23 mouse cellular contexts compared by ENCODE assay signal in the genomic region with DNA sequence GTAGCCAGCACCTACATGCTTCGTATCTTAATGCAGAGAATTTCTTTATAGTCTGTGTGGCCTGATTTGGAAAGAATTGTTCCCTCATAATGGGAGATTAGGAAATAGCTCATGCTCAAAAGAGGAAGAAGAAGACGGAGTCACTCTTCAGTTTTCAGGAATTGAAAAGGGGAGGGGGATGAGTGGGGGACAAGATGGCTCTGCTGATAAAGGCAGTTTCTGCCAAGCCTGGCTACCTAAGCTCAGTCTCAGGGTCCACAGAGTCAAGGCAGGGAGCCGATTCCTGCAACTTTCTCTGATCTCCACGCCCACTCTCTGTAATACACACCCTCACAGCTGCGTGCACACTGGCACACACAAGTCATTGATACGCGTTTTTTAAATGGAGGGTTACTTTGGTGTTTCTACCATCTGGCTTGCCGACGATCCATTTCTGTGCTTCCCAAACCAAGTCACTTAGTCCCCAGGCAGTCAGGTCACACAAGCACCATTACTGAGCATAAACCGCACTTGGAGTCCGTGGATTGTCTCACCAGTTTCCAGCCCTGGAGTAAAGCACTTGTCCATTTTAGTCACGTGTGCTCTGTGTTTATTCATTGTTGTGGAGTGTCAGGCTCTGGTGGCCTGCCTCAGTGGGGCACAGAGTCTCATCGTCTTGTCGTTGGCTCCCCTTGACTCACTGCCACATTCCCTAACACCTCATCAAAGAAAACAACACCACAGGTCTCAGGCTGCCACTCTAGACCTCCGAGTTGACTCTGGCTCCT.
DNase-seq lines count a peak whose midpoint lies in the region; ATAC-seq and TF ChIP-seq lines count a peak whose summit lies in the region.
"Had no signal": no experiment of that assay in that cellular context is flagged by ENCODE, and none has a peak within 500 bp of the region (broad histone marks: within the 10 kb centered on the region; RNA-seq: fewer than 3 reads in every experiment).

No protein-coding gene starts in this region.

- TF ChIP-seq EP300 in liver, embryonic 14.5 days (IDR thresholded peaks at IDR 0.05; ENCODE audit: low read depth): no peak

- DNase-seq in thymus, adult 2 months: no peak
- DNase-seq in thymus, postnatal 14 days: no peak
- no peak for DNase-seq in liver, embryonic 14.5 days (ENCODE audit: low read depth in 3 of 3, low spot score in 3 of 3)
- no peak for DNase-seq in layer of hippocampus, postnatal 25 days (ENCODE audit: extremely low spot score in 1 of 2, low spot score in 1 of 2)
- no peak for DNase-seq in ovary, postnatal 14 days (ENCODE audit: low spot score)
- DNase-seq in gastrocnemius, adult 8-10 months (ENCODE audit: low spot score in 2 of 2): no peak
- DNase-seq: cerebellum, adult 11-12 months; cerebellum, postnatal 36 days; gastrocnemius, adult 2 months; heart, postnatal 4 days; kidney, adult 18-20 months; kidney, postnatal 10 days; right cerebral cortex, adult 18-20 months had no signal

- no peak for TF ChIP-seq POLR2A in thymus, adult 2 months (IDR thresholded peaks at IDR 0.05; ENCODE audit: control insufficient read depth, extremely low read depth, insufficient read depth, low read length, poor library complexity)
- TF ChIP-seq POLR2A in bone marrow macrophage, adult 2 months (IDR thresholded peaks at IDR 0.05; ENCODE audit: borderline replicate concordance, low read depth, low read length): no peak

- no peak overlapping the region for H3K9ac ChIP-seq in liver, embryonic 14.5 days (replicated peaks)
- H3K9ac ChIP-seq: embryonic facial prominence, embryonic 12.5 days; heart, embryonic 12.5 days; limb, embryonic 12.5 days; midbrain, embryonic 13.5 days had no signal

- no peak for ATAC-seq in liver, embryonic 14.5 days (ENCODE audit: insufficient read depth)
- peak; percentile 69 for ATAC-seq in megakaryocyte-erythroid progenitor cell, adult 5-6 weeks (replicated peaks; ENCODE audit: low FRiP score, low TSS enrichment, poor library complexity, severe bottlenecking)
- ATAC-seq: forebrain, embryonic 16.5 days; lung, postnatal 0 days; midbrain, embryonic 13.5 days had no signal

- peak overlapping the region; percentile 43 for H3K4me2 ChIP-seq in liver, embryonic 14.5 days (ENCODE audit: low read depth)
- H3K4me2 ChIP-seq: embryonic facial prominence, embryonic 12.5 days; heart, embryonic 12.5 days; limb, embryonic 12.5 days; midbrain, embryonic 13.5 days had no signal

- 32% methylated on average over 15 of the region's 15 CpGs for WGBS in thymus, adult 2 months
- WGBS in liver, embryonic 14.5 days (ENCODE audit: insufficient replicate concordance): 21% methylated on average over 15 of the region's 15 CpGs

- H3K9me3 ChIP-seq in liver, embryonic 14.5 days (ENCODE audit: control insufficient read depth, low read length): no peaks in the 10 kb centered on the region
- H3K9me3 ChIP-seq: embryonic facial prominence, embryonic 12.5 days; heart, embryonic 12.5 days; limb, embryonic 12.5 days; midbrain, embryonic 13.5 days had no signal

- TF ChIP-seq CTCF in thymus, adult 2 months (IDR thresholded peaks at IDR 0.05; ENCODE audit: borderline replicate concordance, control insufficient read depth, extremely low read depth, insufficient read depth, low read length, poor library complexity): no peak
- no peak for TF ChIP-seq CTCF in bone marrow macrophage, adult 2 months (IDR thresholded peaks at IDR 0.05; ENCODE audit: low read depth, low read length)
- no peak for TF ChIP-seq CTCF in liver, embryonic 14.5 days (IDR thresholded peaks at IDR 0.05; ENCODE audit: low read depth)

- H3K27me3 ChIP-seq in thymus, adult 2 months (ENCODE audit: control insufficient read depth, insufficient read depth, low read length): no peaks in the 10 kb centered on the region; the same call in 1 of the 2 replicates
- no peaks in the 10 kb centered on the region for H3K27me3 ChIP-seq in liver, embryonic 14.5 days (ENCODE audit: control insufficient read depth, insufficient read depth, low read length)
- H3K27me3 ChIP-seq: embryonic facial prominence, embryonic 12.5 days; heart, embryonic 12.5 days; limb, embryonic 12.5 days; midbrain, embryonic 13.5 days had no signal

- peak overlapping the region; percentile 75 for H3K27ac ChIP-seq in thymus, adult 2 months (ENCODE audit: control insufficient read depth, insufficient read depth, low read length)
- no peak overlapping the region for H3K27ac ChIP-seq in bone marrow macrophage, adult 2 months (ENCODE audit: insufficient read depth, low read depth, low read length)
- no peak overlapping the region for H3K27ac ChIP-seq in liver, embryonic 14.5 days
- H3K27ac ChIP-seq: embryonic facial prominence, embryonic 12.5 days; gastrocnemius, adult 2 months; left cerebral cortex, adult 2 months; limb, embryonic 12.5 days; midbrain, embryonic 13.5 days had no signal

- H3K4me3 ChIP-seq in thymus, adult 2 months (ENCODE audit: control insufficient read depth, insufficient read depth, low read length): no peak overlapping the region
- H3K4me3 ChIP-seq in bone marrow macrophage, adult 2 months (ENCODE audit: insufficient read depth, low read length): peak overlapping the region; percentile 26
- H3K4me3 ChIP-seq in liver, embryonic 14.5 days (ENCODE audit: insufficient read depth in 1 of 2, low read depth in 2 of 2, low read length in 2 of 2): no peak overlapping the region
- H3K4me3 ChIP-seq: embryonic facial prominence, embryonic 12.5 days; gastrocnemius, adult 2 months; heart, embryonic 12.5 days; left cerebral cortex, adult 2 months; limb, embryonic 12.5 days; midbrain, embryonic 13.5 days; myocyte had no signal

- H3K4me1 ChIP-seq in thymus, adult 2 months (replicated peaks; ENCODE audit: control insufficient read depth, insufficient read depth, low read length): peaks cover 45% of the 10 kb centered on the region
- peaks cover 13% of the 10 kb centered on the region for H3K4me1 ChIP-seq in bone marrow macrophage, adult 2 months (ENCODE audit: control insufficient read depth, insufficient read depth, low read length)
- H3K4me1 ChIP-seq in liver, embryonic 14.5 days (replicated peaks; ENCODE audit: control insufficient read depth in 2 of 2, insufficient read depth in 2 of 2, low read length in 1 of 2): peaks cover 0 to 13% of the 10 kb centered on the region in 2 experiments
- H3K4me1 ChIP-seq: embryonic facial prominence, embryonic 12.5 days; midbrain, embryonic 13.5 days had no signal

- H3K36me3 ChIP-seq in thymus, adult 2 months (ENCODE audit: control insufficient read depth, insufficient read depth, low read length): no peaks in the 10 kb centered on the region
- H3K36me3 ChIP-seq in liver, embryonic 14.5 days (replicated peaks; ENCODE audit: control insufficient read depth, insufficient read depth, low read depth): no peaks in the 10 kb centered on the region
- H3K36me3 ChIP-seq: embryonic facial prominence, embryonic 12.5 days; heart, embryonic 12.5 days; limb, embryonic 12.5 days had no signal
